Mouse (Mus musculus) T-cell, adult 2 months (primary cell): ENCODE measurements around the gene Pdpk1.

Source experiments
- DNase-seq: peaks from one replicate; pipeline ENCODE4 v3.0.0; 2022; ENCODE audit warnings: low spot score

Gene Pdpk1

GRCm38 (mm10) chr17:24150824-24151223, at the start of gene Pdpk1:
TSS of gene Pdpk1 (minus strand) at chr17:24150924.
- no peak for DNase-seq

DNA sequence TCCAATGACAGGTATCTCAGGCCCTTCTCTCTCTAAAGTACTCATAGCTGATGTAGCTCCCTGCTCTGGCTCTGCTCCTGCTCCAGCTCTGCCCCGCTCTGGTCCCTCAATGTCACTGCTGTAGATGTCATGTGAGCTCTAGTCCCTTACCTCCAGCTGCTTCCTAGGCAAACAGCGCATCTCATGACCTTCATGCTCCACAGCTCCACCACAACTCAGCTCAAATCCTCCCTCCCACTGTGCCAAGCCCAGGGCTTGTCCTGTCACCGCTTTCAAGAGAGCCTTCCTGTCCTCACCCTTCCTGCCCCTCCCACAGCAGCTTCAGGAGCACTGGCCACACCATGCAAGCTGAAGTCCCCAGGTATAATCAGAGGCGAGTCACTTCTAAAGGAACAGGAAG, 49.0 kb upstream of the Pdpk1 start:
- no peak for DNase-seq

DNA sequence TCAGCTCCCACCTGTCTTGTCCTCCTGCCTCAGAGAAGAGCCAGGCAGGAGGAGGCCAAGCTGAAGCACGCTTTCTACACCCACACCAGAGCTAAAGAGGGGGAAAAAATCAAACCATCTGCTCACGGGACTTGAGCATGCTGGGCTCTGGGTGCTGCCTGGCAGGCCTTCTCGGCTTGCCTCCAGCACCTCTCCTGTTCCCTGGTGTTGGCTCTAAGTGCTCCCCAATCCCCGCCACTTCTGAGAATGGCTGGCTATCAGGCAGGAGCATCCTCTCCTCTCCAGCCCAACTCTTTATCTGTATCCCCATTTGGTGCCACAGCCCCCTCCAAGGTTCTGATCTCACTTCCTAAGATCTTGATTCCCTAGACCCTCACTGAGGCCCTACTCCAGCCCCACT, 48.5 kb upstream of the Pdpk1 start:
- no peak for DNase-seq

GRCm38 (mm10) chr17:24197032-24197824, 46.5 kb upstream of the Pdpk1 start:
- DNase-seq, result no peak

- no peak for DNase-seq
Observed at GRCm38 (mm10) chr17:24195349-24195748, 44.6 kb upstream of the Pdpk1 start.

GRCm38 (mm10) chr17:24193769-24194168, 43.0 kb upstream of the Pdpk1 start:
- no peak for DNase-seq

DNA sequence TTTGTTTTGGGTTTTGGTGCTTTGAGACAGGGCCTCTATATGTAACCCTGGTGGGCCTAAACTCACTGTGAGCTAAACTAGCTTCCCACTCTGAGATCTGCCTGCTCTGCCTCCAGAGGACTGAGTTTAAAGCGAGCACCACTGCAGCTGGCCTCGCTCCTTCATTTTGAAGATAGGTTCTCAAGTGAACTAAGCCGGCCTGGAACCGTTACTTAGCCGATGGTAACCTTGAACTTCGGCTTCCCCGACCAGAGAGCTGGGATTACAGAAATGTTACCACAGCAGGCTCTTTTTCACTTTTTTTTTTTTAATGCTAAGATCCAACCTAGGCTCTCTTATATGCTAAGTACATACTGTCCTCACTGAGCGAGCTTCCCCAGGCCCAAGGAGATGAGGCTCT, 42.5 kb upstream of the Pdpk1 start:
- no peak for DNase-seq

DNA sequence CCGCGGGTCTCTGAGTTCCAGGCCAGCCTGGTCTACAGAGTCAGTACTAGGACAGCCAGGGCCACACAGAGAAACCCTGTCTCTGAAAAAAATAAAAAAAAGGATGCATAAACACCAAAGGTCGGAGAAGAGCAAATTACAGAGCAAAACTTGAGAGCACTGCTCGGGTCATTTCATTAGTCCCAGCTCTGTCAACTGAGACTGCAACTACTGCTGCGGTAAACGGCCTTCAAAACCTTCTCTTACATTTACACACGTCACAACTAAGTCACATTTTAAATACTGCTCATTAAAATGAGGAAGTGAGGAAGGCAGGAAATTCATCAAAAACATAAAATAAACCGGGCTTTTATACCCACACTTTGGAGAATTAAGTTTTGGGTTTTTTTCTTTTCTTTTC, 42.1 kb upstream of the Pdpk1 start:
- no peak for DNase-seq

- DNase-seq, result no peak
Observed at GRCm38 (mm10) chr17:24191481-24191880, 40.8 kb upstream of the Pdpk1 start.

DNA sequence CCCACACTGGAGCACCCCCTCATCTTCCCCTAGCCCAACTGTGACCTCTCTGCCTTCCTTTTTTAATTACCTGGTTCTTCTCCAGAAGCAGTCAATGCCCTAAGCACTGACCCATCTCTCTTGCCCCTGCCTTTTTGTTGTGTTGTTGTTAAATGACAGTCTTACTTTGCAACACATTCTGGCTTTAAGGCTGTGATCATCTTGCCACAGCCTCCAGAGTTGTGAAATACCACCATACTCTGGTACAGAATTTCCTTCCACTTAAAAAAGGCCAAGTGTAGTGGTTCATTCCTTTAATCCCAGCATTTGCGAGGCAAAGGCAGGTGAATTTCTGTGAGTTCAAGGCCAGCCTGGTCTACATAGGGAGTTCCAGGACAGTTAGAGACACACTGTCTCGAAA, 40.2 kb upstream of the Pdpk1 start:
- no peak for DNase-seq

GRCm38 (mm10) chr17:24174259-24174658, 23.5 kb upstream of the Pdpk1 start:
- no peak for DNase-seq

DNA sequence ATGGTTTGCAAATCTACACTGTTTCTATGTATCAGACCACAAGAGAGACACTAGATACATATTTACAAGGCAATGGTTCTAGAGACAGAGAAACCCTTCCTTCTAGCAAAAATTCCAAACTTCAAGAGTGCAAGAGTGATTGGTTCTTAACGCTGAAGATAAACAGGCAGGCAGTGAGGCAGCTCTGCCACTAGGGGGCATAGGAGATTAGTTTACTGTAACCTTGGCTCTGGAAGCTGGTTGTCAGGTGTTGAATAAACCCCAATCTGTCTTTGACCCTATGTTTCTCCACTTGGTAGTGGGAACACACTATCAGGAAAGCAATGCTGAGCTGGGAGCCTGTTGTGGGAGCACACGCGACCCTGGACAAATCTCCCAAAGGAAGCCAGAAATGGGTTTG, 22.7 kb upstream of the Pdpk1 start:
- DNase-seq, result peak; percentile 72

GRCm38 (mm10) chr17:24171738-24172137, 21.0 kb upstream of the Pdpk1 start:
- no peak for DNase-seq

- DNase-seq, result no peak
Observed at GRCm38 (mm10) chr17:24170729-24171128, 20.0 kb upstream of the Pdpk1 start.

GRCm38 (mm10) chr17:24170125-24170524, 19.4 kb upstream of the Pdpk1 start:
- no peak for DNase-seq

- peak; percentile 92 for DNase-seq
Observed at GRCm38 (mm10) chr17:24169317-24170065, 18.8 kb upstream of the Pdpk1 start, which contains the start of gene Atp6v0c. TSS of gene Atp6v0c (minus strand) at chr17:24169702.

DNA sequence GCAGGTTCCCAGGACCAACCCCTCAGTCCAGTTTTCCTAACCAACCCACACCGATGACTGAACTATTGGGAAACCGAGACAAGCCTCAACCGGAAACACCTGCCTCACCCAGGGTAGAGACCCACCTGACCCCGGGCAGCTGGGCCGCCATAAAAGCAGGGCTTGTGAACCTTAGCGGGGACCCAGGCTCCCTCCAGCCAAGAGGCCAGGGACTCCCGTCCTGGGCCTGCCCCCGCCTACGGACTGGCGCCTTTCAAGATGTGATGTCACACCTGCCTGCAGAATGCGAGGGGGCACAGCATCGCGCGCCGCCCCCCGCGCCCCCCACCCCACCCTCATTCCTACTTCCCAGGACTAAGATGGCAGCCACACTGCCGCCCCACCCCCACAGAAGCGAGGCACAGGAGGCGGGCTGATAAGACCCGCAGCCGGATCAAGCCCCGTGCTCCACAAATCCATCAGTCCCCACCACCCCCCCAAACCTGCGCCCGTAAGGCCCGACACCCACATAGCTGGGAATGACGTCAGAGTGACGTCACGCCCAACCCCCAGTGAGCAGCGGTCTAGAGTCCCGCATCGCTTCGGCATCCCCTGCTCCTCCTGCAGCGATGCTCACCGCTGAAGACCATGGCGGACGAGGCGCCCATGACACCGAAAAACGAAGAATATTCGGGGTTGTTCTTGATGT, 18.0 kb upstream of the Pdpk1 start:
- peak; percentile 89 for DNase-seq

DNA sequence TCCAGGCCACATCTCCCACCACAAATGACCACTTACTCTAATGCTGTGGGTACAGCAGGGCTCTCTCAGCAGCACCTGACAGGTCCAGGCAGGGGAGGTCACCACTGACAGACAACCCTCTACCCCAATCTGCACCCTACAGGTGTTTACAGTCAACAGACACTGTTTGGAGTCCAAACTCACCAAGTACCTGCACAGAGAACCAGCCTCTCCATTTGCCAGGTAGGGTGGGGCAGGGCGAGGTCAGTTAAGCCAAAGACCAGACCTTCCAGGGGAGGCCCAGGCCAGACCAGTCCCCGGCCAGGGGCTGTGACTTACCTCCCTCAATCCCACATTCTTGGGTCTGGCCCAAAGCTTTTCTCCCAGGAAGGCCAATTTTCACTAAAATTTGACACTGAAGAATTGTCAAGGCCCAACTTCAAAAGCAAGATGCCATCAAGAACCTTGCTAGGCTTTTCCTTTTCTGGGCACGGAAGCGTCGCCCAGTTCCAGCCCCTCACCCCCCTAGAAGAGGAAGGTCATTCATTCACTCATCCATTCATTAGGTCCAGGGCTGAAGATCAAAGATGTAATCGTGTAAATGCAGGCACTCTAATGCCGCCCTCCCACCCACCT, 17.3 kb upstream of the Pdpk1 start:
- no peak for DNase-seq

- no peak for DNase-seq
Observed at GRCm38 (mm10) chr17:24167120-24167519, 16.4 kb upstream of the Pdpk1 start.

GRCm38 (mm10) chr17:24164566-24165259, 14.0 kb upstream of the Pdpk1 start:
- no peak for DNase-seq

- peak; percentile 95 for DNase-seq
Observed at GRCm38 (mm10) chr17:24163176-24163962, 12.6 kb upstream of the Pdpk1 start, which contains the start of gene Amdhd2. TSS of gene Amdhd2 (minus strand) at chr17:24163766.
